Mouse (Mus musculus) cortical plate, adult 2 months (tissue): Measurements from ENCODE around the gene Prpf8.

ENCODE experiments used
- CTCF ChIP-seq: fragments of 200-500 bp; IDR thresholded peaks from 2 replicates; pipeline ENCODE4 v1.5.1; 2011; ENCODE audit warnings: mild to moderate bottlenecking, control low read depth, low read length; ENCODE audit not compliant: insufficient read depth; ENCODE audit errors: extremely low read depth
- POLR2A ChIP-seq: fragments of 200-500 bp; IDR thresholded peaks from 2 replicates; pipeline ENCODE4 v1.6.1; 2011; ENCODE audit warnings: mild to moderate bottlenecking, low read length, control low read depth; ENCODE audit not compliant: insufficient read depth; ENCODE audit errors: extremely low read depth

- no peak for TF ChIP-seq CTCF
- TF ChIP-seq POLR2A, result no peak
These were observed 28.6 kb downstream of the Prpf8 start for GRCm38 (mm10) chr11:75515186-75515585.
